Mouse (Mus musculus): Measurements from ENCODE around the gene Plpp1. TPM values are rescaled to one million over a fixed set of nuclear protein-coding genes. Genes with fewer than 3 reads are reported as not detected.

The Plpp1 gene
- polyA plus RNA-seq, 1 experiment, result 61.6 TPM

- WGBS, result 92% methylated on average over 9 of the region's 9 CpGs
- TF ChIP-seq CTCF (IDR thresholded peaks at IDR 0.05; ENCODE audit: extremely low read depth, insufficient read depth, insufficient read length, insufficient replicate concordance), result no peak
- no peak for TF ChIP-seq POLR2A (IDR thresholded peaks at IDR 0.05; ENCODE audit: low read depth, low read length)
- no peaks in the 10 kb centered on the region for H3K27me3 ChIP-seq (ENCODE audit: control insufficient read depth, insufficient read depth, low read length)
- no peak overlapping the region for H3K4me3 ChIP-seq (ENCODE audit: extremely low read depth, insufficient read depth, insufficient read length)
- no peaks in the 10 kb centered on the region for H3K36me3 ChIP-seq (ENCODE audit: control insufficient read depth, insufficient read depth, low read length)
- no peak for DNase-seq (ENCODE audit: low read depth in 1 of 2, low spot score in 2 of 2)
- peaks cover 2% of the 10 kb centered on the region; the same call in 1 of the 2 replicates for H3K4me1 ChIP-seq (ENCODE audit: control insufficient read depth, insufficient read depth, insufficient read length)
- H3K27ac ChIP-seq (ENCODE audit: insufficient read depth, low read length), result no peak overlapping the region
These were observed 43.2 kb upstream of the Plpp1 start for GRCm38 (mm10) chr13:112757395-112757794.

GRCm38 (mm10) chr13:112758546-112759090, 42.0 kb upstream of the Plpp1 start:
- H3K27ac ChIP-seq (ENCODE audit: insufficient read depth, low read length), result no peak overlapping the region
- H3K27me3 ChIP-seq (ENCODE audit: control insufficient read depth, insufficient read depth, low read length), result no peaks in the 10 kb centered on the region
- H3K36me3 ChIP-seq (ENCODE audit: control insufficient read depth, insufficient read depth, low read length), result no peaks in the 10 kb centered on the region
- TF ChIP-seq CTCF (IDR thresholded peaks at IDR 0.05; ENCODE audit: extremely low read depth, insufficient read depth, insufficient read length, insufficient replicate concordance), result no peak
- TF ChIP-seq POLR2A (IDR thresholded peaks at IDR 0.05; ENCODE audit: low read depth, low read length), result no peak
- H3K4me1 ChIP-seq (ENCODE audit: control insufficient read depth, insufficient read depth, insufficient read length), result peaks cover 2% of the 10 kb centered on the region; the same call in 1 of the 2 replicates
- 89% methylated on average over 6 of the region's 6 CpGs for WGBS
- no peak for DNase-seq (ENCODE audit: low read depth in 1 of 2, low spot score in 2 of 2)
- H3K4me3 ChIP-seq (ENCODE audit: extremely low read depth, insufficient read depth, insufficient read length), result no peak overlapping the region

- Histone ChIP-seq H3K27ac (ENCODE audit: insufficient read depth, low read length) (no peak overlapping the region; the same call in 1 of the 2 replicates), H3K36me3 (ENCODE audit: control insufficient read depth, insufficient read depth, low read length) (no peaks in the 10 kb centered on the region), H3K4me3 (ENCODE audit: extremely low read depth, insufficient read depth, insufficient read length) (no peak overlapping the region), H3K4me1 (ENCODE audit: control insufficient read depth, insufficient read depth, insufficient read length) (peaks cover 2% of the 10 kb centered on the region; the same call in 1 of the 2 replicates), H3K27me3 (ENCODE audit: control insufficient read depth, insufficient read depth, low read length) (no peaks in the 10 kb centered on the region)
- TF ChIP-seq POLR2A (IDR thresholded peaks at IDR 0.05; ENCODE audit: low read depth, low read length), result no peak
- TF ChIP-seq CTCF (IDR thresholded peaks at IDR 0.05; ENCODE audit: extremely low read depth, insufficient read depth, insufficient read length, insufficient replicate concordance), result no peak
- 92% methylated on average over 9 of the region's 9 CpGs for WGBS
- no peak for DNase-seq (ENCODE audit: low read depth in 1 of 2, low spot score in 2 of 2)
These were observed 41.2 kb upstream of the Plpp1 start for GRCm38 (mm10) chr13:112759364-112759763.

GRCm38 (mm10) chr13:112759777-112760537, 40.6 kb upstream of the Plpp1 start:
- no peak for DNase-seq (ENCODE audit: low read depth in 1 of 2, low spot score in 2 of 2)
- H3K4me1 ChIP-seq (ENCODE audit: control insufficient read depth, insufficient read depth, insufficient read length), result peaks cover 2% of the 10 kb centered on the region; the same call in 1 of the 2 replicates
- WGBS, result 73% methylated on average over 15 of the region's 15 CpGs
- no peak overlapping the region for H3K4me3 ChIP-seq (ENCODE audit: extremely low read depth, insufficient read depth, insufficient read length)
- TF ChIP-seq POLR2A (IDR thresholded peaks at IDR 0.05; ENCODE audit: low read depth, low read length) (no peak), CTCF (IDR thresholded peaks at IDR 0.05; ENCODE audit: extremely low read depth, insufficient read depth, insufficient read length, insufficient replicate concordance) (no peak)
- H3K36me3 ChIP-seq (ENCODE audit: control insufficient read depth, insufficient read depth, low read length), result no peaks in the 10 kb centered on the region
- no peaks in the 10 kb centered on the region for H3K27me3 ChIP-seq (ENCODE audit: control insufficient read depth, insufficient read depth, low read length)
- no peak overlapping the region for H3K27ac ChIP-seq (ENCODE audit: insufficient read depth, low read length)

- Histone ChIP-seq H3K4me3 (ENCODE audit: extremely low read depth, insufficient read depth, insufficient read length) (no peak overlapping the region), H3K27ac (ENCODE audit: insufficient read depth, low read length) (peak overlapping the region; percentile 41; the same call in 1 of the 2 replicates), H3K36me3 (ENCODE audit: control insufficient read depth, insufficient read depth, low read length) (no peaks in the 10 kb centered on the region), H3K4me1 (ENCODE audit: control insufficient read depth, insufficient read depth, insufficient read length) (peaks cover 2% of the 10 kb centered on the region; the same call in 1 of the 2 replicates), H3K27me3 (ENCODE audit: control insufficient read depth, insufficient read depth, low read length) (no peaks in the 10 kb centered on the region)
- TF ChIP-seq POLR2A (IDR thresholded peaks at IDR 0.05; ENCODE audit: low read depth, low read length), result no peak
- no peak for TF ChIP-seq CTCF (IDR thresholded peaks at IDR 0.05; ENCODE audit: extremely low read depth, insufficient read depth, insufficient read length, insufficient replicate concordance)
- no peak for DNase-seq (ENCODE audit: low read depth in 1 of 2, low spot score in 2 of 2)
- 4% methylated on average over 1 of the region's 1 CpGs for WGBS
These were observed 40.1 kb upstream of the Plpp1 start for GRCm38 (mm10) chr13:112760538-112760881.

- TF ChIP-seq POLR2A (IDR thresholded peaks at IDR 0.05; ENCODE audit: low read depth, low read length) (no peak), CTCF (IDR thresholded peaks at IDR 0.05; ENCODE audit: extremely low read depth, insufficient read depth, insufficient read length, insufficient replicate concordance) (no peak)
- no peaks in the 10 kb centered on the region for H3K36me3 ChIP-seq (ENCODE audit: control insufficient read depth, insufficient read depth, low read length)
- peaks cover 2% of the 10 kb centered on the region; the same call in 1 of the 2 replicates for H3K4me1 ChIP-seq (ENCODE audit: control insufficient read depth, insufficient read depth, insufficient read length)
- no peaks in the 10 kb centered on the region for H3K27me3 ChIP-seq (ENCODE audit: control insufficient read depth, insufficient read depth, low read length)
- no peak for DNase-seq (ENCODE audit: low read depth in 1 of 2, low spot score in 2 of 2)
- 38% methylated on average over 1 of the region's 1 CpGs for WGBS
- no peak overlapping the region for H3K4me3 ChIP-seq (ENCODE audit: extremely low read depth, insufficient read depth, insufficient read length)
- 0 out of 2 replicates have a peak overlapping the region, but pooled peaks have one; percentile 12 for H3K27ac ChIP-seq (ENCODE audit: insufficient read depth, low read length)
These were observed 38.8 kb upstream of the Plpp1 start for GRCm38 (mm10) chr13:112761787-112762186.

GRCm38 (mm10) chr13:112762548-112762947, 38.0 kb upstream of the Plpp1 start:
- Histone ChIP-seq H3K27me3 (ENCODE audit: control insufficient read depth, insufficient read depth, low read length) (no peaks in the 10 kb centered on the region), H3K27ac (ENCODE audit: insufficient read depth, low read length) (no peak overlapping the region), H3K4me1 (ENCODE audit: control insufficient read depth, insufficient read depth, insufficient read length) (peaks cover 2% of the 10 kb centered on the region; the same call in 1 of the 2 replicates), H3K4me3 (ENCODE audit: extremely low read depth, insufficient read depth, insufficient read length) (no peak overlapping the region), H3K36me3 (ENCODE audit: control insufficient read depth, insufficient read depth, low read length) (no peaks in the 10 kb centered on the region)
- WGBS, result 87% methylated on average over 4 of the region's 4 CpGs
- DNase-seq (ENCODE audit: low read depth in 1 of 2, low spot score in 2 of 2), result no peak
- TF ChIP-seq POLR2A (IDR thresholded peaks at IDR 0.05; ENCODE audit: low read depth, low read length) (no peak), CTCF (IDR thresholded peaks at IDR 0.05; ENCODE audit: extremely low read depth, insufficient read depth, insufficient read length, insufficient replicate concordance) (no peak)

Data from spleen, adult 2 months (tissue).